In genomic region chr14:20024888-20025719, GRCm38 (mm10) we compare ENCODE assay signal across 11 mouse cellular contexts. TPM values are rescaled to one million over a fixed set of nuclear protein-coding genes. Genes with fewer than 3 reads are reported as not detected.
A peak's percentile ranks its signal among the peaks of the same experiment; 100 is the strongest.
DNase-seq lines count a peak whose midpoint lies in the region; ATAC-seq lines count a peak whose summit lies in the region.
"Had no signal": no experiment of that assay in that cellular context is flagged by ENCODE, and none has a peak within 500 bp of the region (broad histone marks: within the 10 kb centered on the region; RNA-seq: fewer than 3 reads in every experiment).

No protein-coding gene starts in this region.

- H3K27me3 ChIP-seq in kidney, embryonic 16.5 days (ENCODE audit: insufficient read depth, low read length) = no peaks in the 10 kb centered on the region

- H3K9ac ChIP-seq in kidney, embryonic 16.5 days (replicated peaks; ENCODE audit: low read length) = no peak overlapping the region

- H3K36me3 ChIP-seq in kidney, embryonic 16.5 days (ENCODE audit: insufficient read depth, low read length) = no peaks in the 10 kb centered on the region

- no peaks in the 10 kb centered on the region for H3K9me3 ChIP-seq in kidney, embryonic 16.5 days (ENCODE audit: low read length)

- 0 out of 2 replicates have a peak overlapping the region, but pooled peaks have one; percentile 24 for H3K27ac ChIP-seq in kidney, embryonic 16.5 days (ENCODE audit: low read length)
- H3K27ac ChIP-seq: gastrocnemius, adult 2 months; macrophage had no signal

- no peak overlapping the region for H3K4me3 ChIP-seq in kidney, embryonic 16.5 days (ENCODE audit: low read length)
- H3K4me3 ChIP-seq: gastrocnemius, adult 2 months had no signal

- no peaks in the 10 kb centered on the region for H3K4me1 ChIP-seq in kidney, embryonic 16.5 days (ENCODE audit: insufficient read depth, low read length)

- WGBS in kidney, embryonic 16.5 days = 61% methylated on average over 6 of the region's 6 CpGs

- no peak for DNase-seq in kidney, postnatal 4 days
- peak; percentile 27 to 29 for DNase-seq in lung, postnatal 4 days
- DNase-seq in thymus, postnatal 25 days = peak; percentile 84
- no peak for DNase-seq in adipocyte (ENCODE audit: low spot score)
- DNase-seq in gastrocnemius, postnatal 4 days (ENCODE audit: low spot score in 2 of 2) = no peak
- DNase-seq in adrenal gland, adult 18-20 months (ENCODE audit: low spot score in 2 of 2) = no peak
- DNase-seq: gastrocnemius, adult 2 months; kidney, adult 9 months had no signal

- H3K4me2 ChIP-seq in kidney, embryonic 16.5 days (replicated peaks; ENCODE audit: low read depth, low read length) = no peak overlapping the region

- ATAC-seq in kidney, embryonic 16.5 days (ENCODE audit: low FRiP score, low TSS enrichment) = no peak
- ATAC-seq in erythroblast, adult 5-6 weeks (replicated peaks; ENCODE audit: low FRiP score, poor library complexity, severe bottlenecking) = peak; percentile 69; the same call in 1 of the 2 replicates

RNA-seq across cellular contexts. Expression of gene Gng2, which starts 47.7 kb away (rescaled TPM):
- 52.5 and 53.5 TPM in 2 replicates for polyA plus RNA-seq in kidney, embryonic 16.5 days (2015; fragmentation: Nextera tagmentation; extraction: Ambion mirVana)
- 8.6 and 44.8 TPM in 2 replicates for total RNA-seq in erythroblast, adult 5-6 weeks (2015; ENCODE audit: low replicate concordance)
- total RNA-seq in erythroblast, adult 5-6 weeks (2017; ENCODE audit: low replicate concordance) = 6.6 and 11.4 TPM in 2 replicates
- 10 to 100 TPM; 28.0 to 34.7 TPM for total RNA-seq in gastrocnemius, postnatal 4 days (2021)
- total RNA-seq in adrenal gland, adult 18-20 months (2021) = 10 to 100 TPM; 17.5 to 30.5 TPM

Comparison
In these comparisons a context has a peak if more than half of its experiments do, and no peak if none do; other contexts are left out.
1. DNase-seq: peak in lung, postnatal 4 days (2 of 2) and thymus, postnatal 25 days (single experiment); none in kidney, postnatal 4 days (0 of 2), adipocyte (single experiment), gastrocnemius, postnatal 4 days (0 of 2) and adrenal gland, adult 18-20 months (0 of 2).